14 mouse cellular contexts compared by ENCODE assay signal in the genomic region with DNA sequence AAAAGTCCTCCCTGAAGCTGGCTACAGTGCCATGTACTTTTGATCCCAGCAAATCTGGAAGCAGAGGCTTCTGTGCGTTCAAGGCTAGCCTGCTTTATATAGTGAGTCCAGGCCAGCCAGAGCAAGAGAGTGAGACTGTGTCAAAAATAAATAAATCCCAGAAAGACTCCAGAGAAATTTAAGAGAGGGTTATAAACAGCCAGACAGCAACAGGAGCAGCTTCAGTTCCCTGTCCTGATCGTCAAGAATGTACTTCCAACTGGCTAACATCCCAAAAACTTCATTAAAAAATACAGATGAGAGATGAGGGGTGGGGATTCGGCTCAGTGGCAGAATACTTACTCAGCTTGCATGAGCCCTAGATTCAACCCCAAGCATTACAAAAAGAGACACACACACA. TPM values are rescaled to one million over a fixed set of nuclear protein-coding genes. Genes with fewer than 3 reads are reported as not detected.
DNase-seq lines count a peak whose midpoint lies in the region; ATAC-seq and TF ChIP-seq lines count a peak whose summit lies in the region.
"Had no signal": no experiment of that assay in that cellular context is flagged by ENCODE, and none has a peak within 500 bp of the region (broad histone marks: within the 10 kb centered on the region; RNA-seq: fewer than 3 reads in every experiment).

No protein-coding gene starts in this region.

- H3K4me3 ChIP-seq in gastrocnemius, adult 2 months = peak overlapping the region; percentile 21
- no peak overlapping the region for H3K4me3 ChIP-seq in kidney, postnatal 0 days (replicated peaks; ENCODE audit: low read depth, low read length)
- no peak overlapping the region for H3K4me3 ChIP-seq in embryonic facial prominence, embryonic 12.5 days
- no peak overlapping the region for H3K4me3 ChIP-seq in limb, embryonic 15.5 days
- H3K4me3 ChIP-seq: midbrain, embryonic 13.5 days; neural tube, embryonic 12.5 days had no signal

- H3K4me1 ChIP-seq in kidney, postnatal 0 days (replicated peaks; ENCODE audit: insufficient read depth, low read length) = peaks cover 2% of the 10 kb centered on the region; the same call in 1 of the 2 replicates
- peaks cover 8% of the 10 kb centered on the region; the same call in 1 of the 2 replicates for H3K4me1 ChIP-seq in embryonic facial prominence, embryonic 12.5 days
- H3K4me1 ChIP-seq in limb, embryonic 15.5 days = peaks cover 14% of the 10 kb centered on the region; the same call in 1 of the 2 replicates
- H3K4me1 ChIP-seq: neural tube, embryonic 12.5 days had no signal

- no peaks in the 10 kb centered on the region for H3K9me3 ChIP-seq in kidney, postnatal 0 days (replicated peaks; ENCODE audit: low read length)
- no peaks in the 10 kb centered on the region for H3K9me3 ChIP-seq in embryonic facial prominence, embryonic 12.5 days
- H3K9me3 ChIP-seq in limb, embryonic 15.5 days = no peaks in the 10 kb centered on the region
- H3K9me3 ChIP-seq: midbrain, embryonic 13.5 days; neural tube, embryonic 12.5 days had no signal

- intact Hi-C loops in gastrocnemius, adult 2 months (cut with DNase I) = no loop called here

- no peak overlapping the region for H3K4me2 ChIP-seq in kidney, postnatal 0 days (ENCODE audit: low read length)
- H3K4me2 ChIP-seq in embryonic facial prominence, embryonic 12.5 days (replicated peaks) = no peak overlapping the region
- H3K4me2 ChIP-seq in limb, embryonic 15.5 days = no peak overlapping the region
- H3K4me2 ChIP-seq: midbrain, embryonic 13.5 days; neural tube, embryonic 12.5 days had no signal

- H3K36me3 ChIP-seq in kidney, postnatal 0 days (ENCODE audit: insufficient read depth, low read length) = no peaks in the 10 kb centered on the region
- 0 out of 2 replicates have a peak, but pooled peaks cover 1% of the 10 kb centered on the region for H3K36me3 ChIP-seq in embryonic facial prominence, embryonic 12.5 days
- 0 out of 2 replicates have a peak, but pooled peaks cover 1% of the 10 kb centered on the region for H3K36me3 ChIP-seq in limb, embryonic 15.5 days
- H3K36me3 ChIP-seq: neural tube, embryonic 12.5 days had no signal

- 28% methylated on average over 3 of the region's 3 CpGs for WGBS in kidney, postnatal 0 days
- 38% methylated on average over 3 of the region's 3 CpGs for WGBS in embryonic facial prominence, embryonic 12.5 days
- 16% methylated on average over 3 of the region's 3 CpGs for WGBS in limb, embryonic 15.5 days

- DNase-seq in gastrocnemius, adult 2 months = no peak
- no peak for DNase-seq in gastrocnemius, postnatal 25 days
- DNase-seq in kidney, postnatal 0 days (ENCODE audit: low spot score) = peak; percentile 46
- no peak for DNase-seq in kidney, postnatal 4 days
- DNase-seq in right cerebral cortex, postnatal 10 days (ENCODE audit: low spot score in 2 of 2) = no peak
- no peak for DNase-seq in cerebellum, adult 11 months
- DNase-seq: cerebellum, adult 11-12 months; lung, postnatal 14 days; thymus, postnatal 14 days had no signal

- peak overlapping the region; percentile 86 for H3K27ac ChIP-seq in gastrocnemius, adult 2 months
- 0 out of 2 replicates have a peak overlapping the region, but pooled peaks have one; percentile 14 for H3K27ac ChIP-seq in kidney, postnatal 0 days
- peak overlapping the region; percentile 75 for H3K27ac ChIP-seq in embryonic facial prominence, embryonic 12.5 days
- H3K27ac ChIP-seq in limb, embryonic 15.5 days = peak overlapping the region; percentile 79
- H3K27ac ChIP-seq: midbrain, embryonic 13.5 days; neural tube, embryonic 12.5 days had no signal

- TF ChIP-seq CTCF in gastrocnemius, adult 2 months (IDR thresholded peaks at IDR 0.05) = no peak
- TF ChIP-seq CTCF in kidney, postnatal 0 days (IDR thresholded peaks at IDR 0.05; ENCODE audit: low read depth) = no peak

- no peaks in the 10 kb centered on the region for H3K27me3 ChIP-seq in kidney, postnatal 0 days (ENCODE audit: insufficient read depth, low read length)
- no peaks in the 10 kb centered on the region for H3K27me3 ChIP-seq in embryonic facial prominence, embryonic 12.5 days
- H3K27me3 ChIP-seq in limb, embryonic 15.5 days = no peaks in the 10 kb centered on the region
- H3K27me3 ChIP-seq: midbrain, embryonic 13.5 days; neural tube, embryonic 12.5 days had no signal

- H3K9ac ChIP-seq in kidney, postnatal 0 days (ENCODE audit: low read depth, low read length) = no peak overlapping the region
- no peak overlapping the region for H3K9ac ChIP-seq in embryonic facial prominence, embryonic 12.5 days
- H3K9ac ChIP-seq in limb, embryonic 15.5 days = no peak overlapping the region
- H3K9ac ChIP-seq: midbrain, embryonic 13.5 days; neural tube, embryonic 12.5 days had no signal

- ATAC-seq in kidney, postnatal 0 days (replicated peaks; ENCODE audit: low FRiP score, low read depth) = no peak
- ATAC-seq in embryonic facial prominence, embryonic 12.5 days (ENCODE audit: insufficient number of reproducible peaks, insufficient read depth, low FRiP score, low TSS enrichment) = no peak
- ATAC-seq in limb, embryonic 15.5 days (ENCODE audit: insufficient number of reproducible peaks, low FRiP score, low TSS enrichment, low read depth) = no peak
- ATAC-seq: inflammation-experienced regulatory T-cells, adult 6 months; midbrain, embryonic 13.5 days had no signal

RNA-seq across cellular contexts. Expression of gene Snx27, which starts 17.4 kb away (rescaled TPM):
- total RNA-seq in gastrocnemius, adult 2 months (2021) = 10 to 100 TPM; 35.7 to 37.1 TPM
- total RNA-seq in gastrocnemius, postnatal 25 days (2021) = 10 to 100 TPM; 25.6 to 27.1 TPM
- 33.4 and 39.1 TPM in 2 replicates for polyA plus RNA-seq in kidney, postnatal 0 days (2015; fragmentation: Nextera tagmentation; extraction: Ambion mirVana)
- 59.7 and 61.7 TPM in 2 replicates for polyA plus RNA-seq in embryonic facial prominence, embryonic 12.5 days (2016; fragmentation: Nextera tagmentation; extraction: Ambion mirVana)
- polyA plus RNA-seq in limb, embryonic 15.5 days (2015; fragmentation: Nextera tagmentation; extraction: Ambion mirVana) = 43.4 and 45.7 TPM in 2 replicates

Comparison
In these comparisons a context has a peak if more than half of its experiments do, and no peak if none do; other contexts are left out.
1. H3K27ac ChIP-seq: peak in every context shown above with its lines; median percentile 86 in gastrocnemius, adult 2 months; 79 in limb, embryonic 15.5 days; 75 in embryonic facial prominence, embryonic 12.5 days; 14 in kidney, postnatal 0 days.